Mouse (Mus musculus): ENCODE results near the gene Dlat. TPM values are rescaled to one million over a fixed set of nuclear protein-coding genes. Genes with fewer than 3 reads are reported as not detected.

Dlat gene
- polyA plus RNA-seq (2014; fragmentation: Nextera tagmentation; extraction: Ambion mirVana), result 60.1 and 65.9 TPM in 2 replicates

GRCm38 (mm10) chr9:50659392-50660217 lies at the start of gene Dlat:
Gene Dlat (minus strand): TSS chr9:50659780.
- 0% methylated on average over 58 of the region's 63 CpGs for WGBS
- Histone ChIP-seq H3K9me3 (ENCODE audit: control insufficient read depth, low read length) (no peaks in the 10 kb centered on the region), H3K4me1 (ENCODE audit: control insufficient read depth, insufficient read depth, low read length) (peaks cover 4% of the 10 kb centered on the region; the same call in 1 of the 2 replicates), H3K27ac (replicated peaks; ENCODE audit: low read depth, low read length) (peak within 1 kb of the TSS; percentile 59), H3K4me2 (ENCODE audit: low read depth, low read length) (peak within 1 kb of the TSS; percentile 76), H3K27me3 (replicated peaks; ENCODE audit: control insufficient read depth, insufficient read depth, low read length) (no peaks in the 10 kb centered on the region), H3K9ac (ENCODE audit: low read depth, low read length) (peak within 1 kb of the TSS; percentile 80), H3K4me3 (ENCODE audit: low read depth, low read length) (peak within 1 kb of the TSS; percentile 69), H3K36me3 (ENCODE audit: control insufficient read depth, insufficient read depth, low read length) (peaks cover 23% of the 10 kb centered on the region)
- DNase-seq (ENCODE audit: low spot score) (peak; percentile 95), ATAC-seq (ENCODE audit: low read depth) (peak; percentile 96)

- no peak for DNase-seq (ENCODE audit: low spot score)
- Histone ChIP-seq H3K36me3 (ENCODE audit: control insufficient read depth, insufficient read depth, low read length) (peaks cover 16% of the 10 kb centered on the region; the same call in 1 of the 2 replicates), H3K4me1 (ENCODE audit: control insufficient read depth, insufficient read depth, low read length) (no peaks in the 10 kb centered on the region), H3K9me3 (ENCODE audit: control insufficient read depth, low read length) (no peaks in the 10 kb centered on the region), H3K27ac (replicated peaks; ENCODE audit: low read depth, low read length) (no peak overlapping the region), H3K4me3 (ENCODE audit: low read depth, low read length) (no peak overlapping the region), H3K4me2 (ENCODE audit: low read depth, low read length) (no peak overlapping the region), H3K27me3 (replicated peaks; ENCODE audit: control insufficient read depth, insufficient read depth, low read length) (no peaks in the 10 kb centered on the region), H3K9ac (ENCODE audit: low read depth, low read length) (no peak overlapping the region)
- ATAC-seq (ENCODE audit: low read depth), result no peak
- 35% methylated on average over 2 of the region's 2 CpGs for WGBS
Observed at GRCm38 (mm10) chr9:50709108-50709507, 49.5 kb upstream of the Dlat start.

GRCm38 (mm10) chr9:50704907-50705306 lies 45.3 kb upstream of the Dlat start:
- no peak overlapping the region for H3K9ac ChIP-seq (ENCODE audit: low read depth, low read length)
- no peak for ATAC-seq (ENCODE audit: low read depth)
- no peaks in the 10 kb centered on the region for H3K27me3 ChIP-seq (replicated peaks; ENCODE audit: control insufficient read depth, insufficient read depth, low read length)
- peaks cover 21% of the 10 kb centered on the region for H3K36me3 ChIP-seq (ENCODE audit: control insufficient read depth, insufficient read depth, low read length)
- no peaks in the 10 kb centered on the region for H3K9me3 ChIP-seq (ENCODE audit: control insufficient read depth, low read length)
- H3K27ac ChIP-seq (replicated peaks; ENCODE audit: low read depth, low read length), result no peak overlapping the region
- no peak for DNase-seq (ENCODE audit: low spot score)
- no peaks in the 10 kb centered on the region for H3K4me1 ChIP-seq (ENCODE audit: control insufficient read depth, insufficient read depth, low read length)
- 66% methylated on average over 6 of the region's 6 CpGs for WGBS
- no peak overlapping the region for H3K4me3 ChIP-seq (ENCODE audit: low read depth, low read length)
- no peak overlapping the region for H3K4me2 ChIP-seq (ENCODE audit: low read depth, low read length)

- Histone ChIP-seq H3K27ac (replicated peaks; ENCODE audit: low read depth, low read length) (no peak overlapping the region), H3K4me2 (ENCODE audit: low read depth, low read length) (no peak overlapping the region), H3K4me1 (ENCODE audit: control insufficient read depth, insufficient read depth, low read length) (peaks cover 10% of the 10 kb centered on the region; the same call in 1 of the 2 replicates), H3K4me3 (ENCODE audit: low read depth, low read length) (no peak overlapping the region), H3K36me3 (ENCODE audit: control insufficient read depth, insufficient read depth, low read length) (peaks cover 12% of the 10 kb centered on the region), H3K27me3 (replicated peaks; ENCODE audit: control insufficient read depth, insufficient read depth, low read length) (peaks cover 9% of the 10 kb centered on the region; the same call in 1 of the 2 replicates), H3K9me3 (ENCODE audit: control insufficient read depth, low read length) (no peaks in the 10 kb centered on the region), H3K9ac (ENCODE audit: low read depth, low read length) (no peak overlapping the region)
- 65% methylated on average over 11 of the region's 11 CpGs for WGBS
- ATAC-seq (ENCODE audit: low read depth), result no peak; the same call in 1 of the 2 replicates
- DNase-seq (ENCODE audit: low spot score), result no peak
Observed at GRCm38 (mm10) chr9:50700921-50701691, 41.5 kb upstream of the Dlat start.

GRCm38 (mm10) chr9:50698418-50699409 lies 39.1 kb upstream of the Dlat start:
- Histone ChIP-seq H3K27me3 (replicated peaks; ENCODE audit: control insufficient read depth, insufficient read depth, low read length) (peaks cover 9% of the 10 kb centered on the region; the same call in 1 of the 2 replicates), H3K4me3 (ENCODE audit: low read depth, low read length) (peak overlapping the region; percentile 56), H3K4me1 (ENCODE audit: control insufficient read depth, insufficient read depth, low read length) (peaks cover 10% of the 10 kb centered on the region; the same call in 1 of the 2 replicates), H3K4me2 (ENCODE audit: low read depth, low read length) (peak overlapping the region; percentile 100), H3K9me3 (ENCODE audit: control insufficient read depth, low read length) (no peaks in the 10 kb centered on the region), H3K27ac (replicated peaks; ENCODE audit: low read depth, low read length) (no peak overlapping the region), H3K9ac (ENCODE audit: low read depth, low read length) (peak overlapping the region; percentile 63), H3K36me3 (ENCODE audit: control insufficient read depth, insufficient read depth, low read length) (peaks cover 18% of the 10 kb centered on the region)
- ATAC-seq (ENCODE audit: low read depth), result peak; percentile 55; the same call in 1 of the 2 replicates
- DNase-seq (ENCODE audit: low spot score), result no peak
- WGBS, result 2% methylated on average over 24 of the region's 70 CpGs

- peaks cover 10% of the 10 kb centered on the region; the same call in 1 of the 2 replicates for H3K4me1 ChIP-seq (ENCODE audit: control insufficient read depth, insufficient read depth, low read length)
- peak overlapping the region; percentile 5 for H3K9ac ChIP-seq (ENCODE audit: low read depth, low read length)
- H3K4me3 ChIP-seq (ENCODE audit: low read depth, low read length), result peak overlapping the region; percentile 56
- H3K27me3 ChIP-seq (replicated peaks; ENCODE audit: control insufficient read depth, insufficient read depth, low read length), result peaks cover 9% of the 10 kb centered on the region; the same call in 1 of the 2 replicates
- peak; percentile 90 for DNase-seq (ENCODE audit: low spot score)
- peaks cover 9% of the 10 kb centered on the region; the same call in 1 of the 2 replicates for H3K36me3 ChIP-seq (ENCODE audit: control insufficient read depth, insufficient read depth, low read length)
- no peak overlapping the region for H3K27ac ChIP-seq (replicated peaks; ENCODE audit: low read depth, low read length)
- ATAC-seq (ENCODE audit: low read depth), result peak; percentile 85
- H3K9me3 ChIP-seq (ENCODE audit: control insufficient read depth, low read length), result no peaks in the 10 kb centered on the region
- H3K4me2 ChIP-seq (ENCODE audit: low read depth, low read length), result peak overlapping the region; percentile 100
- 0% methylated on average over 12 of the region's 12 CpGs for WGBS
Observed at GRCm38 (mm10) chr9:50697706-50698041, 38.1 kb upstream of the Dlat start.

GRCm38 (mm10) chr9:50696851-50697705 lies 37.5 kb upstream of the Dlat start:
- peak overlapping the region; percentile 56 for H3K4me3 ChIP-seq (ENCODE audit: low read depth, low read length)
- no peak for DNase-seq (ENCODE audit: low spot score)

More at GRCm38 (mm10) chr9:50696851-50697705, 37.5 kb upstream of the Dlat start:
- Histone ChIP-seq H3K4me1 (ENCODE audit: control insufficient read depth, insufficient read depth, low read length) (peaks cover 10% of the 10 kb centered on the region; the same call in 1 of the 2 replicates), H3K4me2 (ENCODE audit: low read depth, low read length) (peak overlapping the region; percentile 100), H3K9me3 (ENCODE audit: control insufficient read depth, low read length) (no peaks in the 10 kb centered on the region), H3K27me3 (replicated peaks; ENCODE audit: control insufficient read depth, insufficient read depth, low read length) (peaks cover 9% of the 10 kb centered on the region; the same call in 1 of the 2 replicates), H3K27ac (replicated peaks; ENCODE audit: low read depth, low read length) (no peak overlapping the region), H3K9ac (ENCODE audit: low read depth, low read length) (peak overlapping the region; percentile 5), H3K36me3 (ENCODE audit: control insufficient read depth, insufficient read depth, low read length) (peaks cover 9% of the 10 kb centered on the region; the same call in 1 of the 2 replicates)
- ATAC-seq (ENCODE audit: low read depth), result no peak
- 63% methylated on average over 12 of the region's 12 CpGs for WGBS
